Mouse (Mus musculus) liver, adult 2 months (tissue): Measurements from ENCODE around the gene Dcaf12.

Source experiments
- CTCF ChIP-seq: fragments of 200-500 bp; IDR thresholded peaks from 2 replicates; pipeline ENCODE4 v1.5.1; 2011; ENCODE audit warnings: low read depth, low read length, control low read depth
- POLR2A ChIP-seq: fragments of 200-500 bp; IDR thresholded peaks from 2 replicates; pipeline ENCODE4 v1.6.1; 2011; ENCODE audit warnings: low read length, control low read depth; ENCODE audit not compliant: insufficient read depth; ENCODE audit errors: extremely low read depth

DNA sequence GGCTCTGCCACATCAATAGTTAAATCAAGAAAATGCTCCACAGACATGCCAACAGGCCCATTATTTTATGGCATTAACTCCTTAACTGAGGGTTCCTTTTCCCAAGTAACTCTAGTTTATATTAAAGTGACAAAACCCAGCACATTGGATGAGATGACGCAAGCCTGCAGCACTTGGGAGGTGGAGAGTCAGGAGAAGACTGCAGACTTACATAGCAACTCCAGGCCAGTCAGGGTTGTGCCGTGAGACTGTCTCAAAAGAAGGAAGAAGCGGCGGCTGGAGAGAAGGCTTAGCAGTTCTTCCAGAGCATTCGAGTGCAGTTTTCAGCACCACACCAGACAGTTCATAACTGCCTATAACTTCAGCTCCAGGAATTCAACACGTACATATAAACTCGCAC lies 44.7 kb upstream of the Dcaf12 start:
- TF ChIP-seq POLR2A (no peak), CTCF (no peak)
